Mouse (Mus musculus): ENCODE measurements around the gene Gm14325. TPM values are rescaled to one million over a fixed set of nuclear protein-coding genes. Genes with fewer than 3 reads are reported as not detected.
"Not testable (repeated sequence)": the region's sequence is repeated elsewhere in the genome, so short reads cannot be mapped to it uniquely, and the experiment has no call there.

Gm14325 gene
- 38.9 and 39.1 TPM in 2 replicates for polyA plus RNA-seq (2016; fragmentation: Nextera tagmentation; extraction: Ambion mirVana)

DNA sequence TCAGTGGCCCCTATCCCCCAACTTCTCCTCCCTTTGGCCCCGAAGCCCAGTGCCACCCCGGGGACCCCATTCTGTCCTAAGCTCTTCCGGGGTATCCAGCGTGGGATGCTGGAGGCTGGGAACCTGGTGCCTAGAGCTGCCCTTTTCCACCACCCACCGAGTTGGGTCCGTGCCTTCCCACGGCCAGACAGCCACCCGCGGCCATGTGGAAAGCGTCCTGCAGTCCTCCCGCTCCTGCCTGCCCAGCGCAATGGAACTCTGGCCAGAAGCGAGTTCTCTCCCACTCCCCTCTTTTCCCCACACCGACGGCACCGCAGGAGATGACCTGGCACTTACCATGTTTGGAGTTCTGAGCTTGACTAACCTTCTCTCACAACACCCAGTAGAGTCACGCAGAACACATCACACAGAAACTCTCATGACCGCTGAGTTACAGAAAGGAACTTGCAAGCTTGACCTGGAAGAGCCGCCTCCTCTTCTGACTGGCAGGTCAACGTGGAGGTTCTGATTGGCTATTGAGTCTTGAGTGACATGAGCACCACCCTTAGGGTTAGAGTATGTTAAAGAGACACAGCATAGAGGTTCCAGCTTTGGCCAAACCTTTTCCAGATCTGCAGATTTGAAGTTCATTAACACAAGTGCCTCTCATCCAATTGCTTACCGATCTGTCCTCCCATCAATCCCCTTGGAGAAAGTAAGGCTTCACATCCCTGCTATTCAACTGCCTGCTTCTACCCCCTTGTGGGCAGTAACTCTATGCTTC, at the start of gene Gm14325:
Gm14325 (minus strand) TSS at position 436 of the 763 bp plus-strand sequence.
- 1% methylated on average over 15 of the region's 21 CpGs for WGBS

DNA sequence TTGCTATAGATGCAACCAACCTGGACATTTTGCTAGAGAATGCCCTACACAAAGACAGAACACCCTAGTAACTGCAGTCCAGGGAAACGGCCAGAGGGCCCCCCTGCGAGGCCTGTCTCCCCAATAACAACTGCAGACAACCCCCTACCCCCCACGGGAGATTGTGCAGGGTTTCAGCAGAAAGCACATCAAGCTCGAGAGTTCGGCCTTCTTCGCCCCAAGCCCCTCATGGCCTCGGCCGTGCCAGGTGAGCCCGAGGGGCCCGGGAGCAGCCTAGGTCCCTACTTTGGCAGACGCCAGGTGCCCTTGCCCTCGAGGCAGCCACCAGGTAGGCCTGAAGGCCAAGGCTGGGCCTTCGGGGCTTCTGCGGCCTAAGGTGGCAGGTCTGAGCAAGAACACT, 47.6 kb upstream of the Gm14325 start:
- not testable (repeated sequence) for H3K9me3 ChIP-seq; H3K4me3 ChIP-seq; H3K4me2 ChIP-seq (replicated peaks); H3K4me1 ChIP-seq; H3K27me3 ChIP-seq; ATAC-seq (ENCODE audit: low FRiP score, low read depth); H3K36me3 ChIP-seq; H3K27ac ChIP-seq (replicated peaks); H3K9ac ChIP-seq (replicated peaks)
- 89% methylated on average over 11 of the region's 14 CpGs for WGBS

More for the DNA sequence above, at the start of gene Gm14325:
- H3K27ac ChIP-seq (replicated peaks); H3K4me1 ChIP-seq; H3K27me3 ChIP-seq; ATAC-seq (ENCODE audit: low FRiP score, low read depth); H3K9me3 ChIP-seq; H3K36me3 ChIP-seq: not testable (repeated sequence)
- Histone ChIP-seq H3K4me2 (replicated peaks) (peak within 1 kb of the TSS; percentile 52), H3K4me3 (peak within 1 kb of the TSS; percentile 45), H3K9ac (replicated peaks) (peak within 1 kb of the TSS; percentile 43; the same call in 1 of the 2 replicates)

DNA sequence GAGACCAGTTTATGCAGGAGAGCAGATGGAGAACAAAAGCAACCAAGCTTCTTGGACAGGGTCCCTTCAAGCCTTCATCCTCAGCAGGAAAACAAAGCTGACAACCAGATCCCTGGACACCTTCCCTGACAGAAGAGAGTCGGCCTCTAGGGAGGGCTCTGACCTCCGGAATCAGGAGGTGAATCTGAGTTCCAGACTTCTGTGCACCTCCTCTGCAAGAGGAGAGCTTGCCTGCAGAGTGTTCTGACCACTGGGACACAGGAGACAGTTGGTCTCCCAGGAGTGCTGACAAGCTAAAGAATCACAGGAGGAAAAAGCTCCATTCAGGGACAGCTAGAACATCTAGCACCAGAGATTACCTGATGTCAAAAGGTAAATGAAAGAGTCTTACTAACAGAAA, 22.1 kb upstream of the Gm14325 start:
- ATAC-seq (ENCODE audit: low FRiP score, low read depth) = not testable (repeated sequence)
- WGBS = 90% methylated on average over 2 of the region's 2 CpGs

DNA sequence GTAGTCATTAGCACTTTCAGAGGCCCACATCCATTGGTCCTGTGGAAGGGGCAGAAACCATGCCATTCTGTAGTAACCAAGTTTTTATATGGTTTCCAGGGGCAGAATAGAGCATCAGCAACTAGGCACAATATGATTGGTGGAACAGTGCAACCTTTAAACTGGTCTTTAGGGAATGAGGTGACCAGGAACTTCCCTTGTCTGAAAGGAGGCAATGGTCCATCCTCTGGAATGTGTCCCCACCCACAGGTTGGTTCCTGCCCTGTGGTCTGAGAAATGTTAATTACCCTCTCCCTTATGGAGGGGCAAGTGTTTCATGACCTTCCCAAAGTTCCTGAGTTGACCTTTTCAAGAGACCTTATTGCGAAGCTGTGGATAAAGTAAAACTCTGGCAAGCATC, 3.5 kb upstream of the Gm14325 start:
- not testable (repeated sequence) for H3K4me2 ChIP-seq (replicated peaks); H3K36me3 ChIP-seq; H3K9me3 ChIP-seq; H3K9ac ChIP-seq (replicated peaks); H3K4me1 ChIP-seq; H3K27ac ChIP-seq (replicated peaks); ATAC-seq (ENCODE audit: low FRiP score, low read depth); H3K27me3 ChIP-seq; H3K4me3 ChIP-seq
- WGBS = 85% methylated on average over 1 of the region's 1 CpGs

More for the DNA sequence above, 22.1 kb upstream of the Gm14325 start:
- H3K27ac ChIP-seq (replicated peaks); H3K9me3 ChIP-seq; H3K4me1 ChIP-seq; H3K36me3 ChIP-seq; H3K9ac ChIP-seq (replicated peaks); H3K27me3 ChIP-seq; H3K4me3 ChIP-seq; H3K4me2 ChIP-seq (replicated peaks): not testable (repeated sequence)

DNA sequence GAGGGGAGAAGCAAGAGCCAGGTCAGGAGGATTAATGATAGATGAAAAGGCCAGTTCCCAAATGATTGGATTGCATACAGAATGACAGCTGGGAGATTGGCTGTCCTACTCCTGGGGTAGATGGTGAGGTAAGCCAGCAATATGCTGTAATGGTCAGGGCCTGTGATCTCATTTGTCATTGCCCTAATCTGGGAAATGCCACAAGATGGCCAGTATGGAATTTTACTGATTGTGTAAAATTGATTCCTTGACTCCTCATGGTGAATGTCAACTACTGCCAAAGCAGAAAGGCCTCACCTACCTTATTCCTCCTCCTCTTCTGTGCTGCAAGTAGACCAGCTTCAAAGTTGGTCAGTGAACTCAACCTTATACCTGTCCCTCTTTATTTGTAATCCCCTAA, 3.4 kb downstream of the Gm14325 start:
- H3K9me3 ChIP-seq; H3K4me3 ChIP-seq; ATAC-seq (ENCODE audit: low FRiP score, low read depth); H3K4me2 ChIP-seq (replicated peaks); H3K36me3 ChIP-seq; H3K27me3 ChIP-seq; H3K4me1 ChIP-seq; H3K9ac ChIP-seq (replicated peaks); H3K27ac ChIP-seq (replicated peaks): not testable (repeated sequence)

DNA sequence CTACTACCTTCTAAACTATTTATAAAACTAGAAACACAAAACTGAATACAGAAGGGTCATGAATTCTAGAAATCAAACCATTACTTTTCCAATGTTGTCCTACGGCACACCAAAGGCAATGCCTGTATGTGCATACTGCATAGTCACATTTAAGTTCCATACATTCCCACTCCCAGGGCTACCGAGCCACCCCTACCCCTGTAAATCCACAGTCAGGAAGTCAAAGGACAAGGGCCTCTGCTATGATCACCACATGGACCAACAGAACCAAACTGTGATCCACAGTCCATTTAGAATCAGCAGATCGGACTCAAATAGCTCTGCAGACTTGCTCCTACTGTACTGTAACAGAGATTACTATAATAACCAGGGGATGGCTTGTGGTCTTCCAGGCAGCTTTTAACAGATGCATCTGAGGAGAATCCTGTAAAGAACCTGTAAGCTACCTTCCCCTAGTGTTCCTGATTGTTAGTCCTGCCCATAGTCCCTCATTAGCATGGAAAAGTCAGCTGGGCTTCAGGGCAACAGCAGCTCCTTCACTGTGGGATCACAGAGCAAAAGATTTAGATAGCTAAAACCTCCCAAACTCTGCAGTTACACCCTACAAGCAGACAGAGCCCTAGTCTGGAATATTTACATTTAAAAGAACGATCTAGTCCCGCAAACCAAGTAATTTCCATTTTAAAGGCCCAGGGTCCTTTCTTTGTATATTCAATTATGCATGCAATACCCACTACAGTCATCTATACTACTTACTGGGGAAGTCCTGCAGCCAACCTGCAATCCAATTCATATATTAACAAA, 4.2 kb downstream of the Gm14325 start:
- not testable (repeated sequence) for H3K27me3 ChIP-seq; ATAC-seq (ENCODE audit: low FRiP score, low read depth); H3K36me3 ChIP-seq; H3K4me2 ChIP-seq (replicated peaks); H3K4me3 ChIP-seq; H3K27ac ChIP-seq (replicated peaks); H3K9me3 ChIP-seq; H3K9ac ChIP-seq (replicated peaks); H3K4me1 ChIP-seq
- WGBS = 80% methylated on average over 5 of the region's 5 CpGs

DNA sequence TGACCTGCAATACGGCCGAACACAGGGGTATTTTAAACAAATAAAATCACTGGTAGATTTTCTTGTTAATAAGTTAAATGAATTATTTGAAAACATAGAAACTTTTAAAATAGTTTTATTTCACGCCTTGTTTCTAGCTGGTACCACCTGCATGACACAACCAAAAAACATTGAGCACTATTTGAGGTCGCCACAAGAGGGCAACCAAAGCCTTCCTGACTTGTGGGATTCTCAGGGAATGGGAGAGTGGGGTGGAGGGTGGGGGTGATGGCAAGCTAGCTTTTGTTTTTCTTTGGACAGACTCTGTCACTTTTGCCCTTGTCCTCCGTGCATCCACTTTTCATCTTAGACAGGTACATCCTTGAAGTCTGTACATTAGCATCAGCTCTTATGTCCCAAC, 18.2 kb downstream of the Gm14325 start:
- H3K4me1 ChIP-seq; H3K9me3 ChIP-seq; H3K4me2 ChIP-seq (replicated peaks); H3K27me3 ChIP-seq; H3K4me3 ChIP-seq; H3K27ac ChIP-seq (replicated peaks); ATAC-seq (ENCODE audit: low FRiP score, low read depth); H3K9ac ChIP-seq (replicated peaks); H3K36me3 ChIP-seq: not testable (repeated sequence)
- WGBS = 73% methylated on average over 2 of the region's 5 CpGs

DNA sequence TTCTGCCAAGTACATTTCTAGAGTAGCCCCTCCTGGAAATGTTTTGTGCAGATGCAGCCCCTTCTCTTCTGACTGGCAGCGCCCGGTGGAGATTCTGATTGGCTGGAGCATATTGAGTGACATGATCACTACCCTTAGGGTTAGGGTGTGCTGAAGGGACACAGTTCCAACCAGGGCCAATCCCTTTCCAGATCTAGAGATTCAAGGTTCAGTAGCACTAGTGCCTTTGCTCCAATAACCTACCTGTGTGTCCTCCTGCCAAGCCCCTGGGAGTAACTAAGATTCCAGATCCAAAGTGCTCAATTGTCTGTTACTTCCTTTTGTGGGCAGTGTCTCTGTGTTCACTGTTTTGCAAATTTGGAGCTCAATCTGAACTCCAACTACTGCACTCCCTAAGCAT, 34.0 kb downstream of the Gm14325 start:
- H3K4me1 ChIP-seq; H3K36me3 ChIP-seq; H3K9me3 ChIP-seq; H3K4me3 ChIP-seq; ATAC-seq (ENCODE audit: low FRiP score, low read depth); H3K9ac ChIP-seq (replicated peaks); H3K27me3 ChIP-seq; H3K27ac ChIP-seq (replicated peaks); H3K4me2 ChIP-seq (replicated peaks): not testable (repeated sequence)
- no CpG with 5 or more reads among the region's 2 CpGs for WGBS

DNA sequence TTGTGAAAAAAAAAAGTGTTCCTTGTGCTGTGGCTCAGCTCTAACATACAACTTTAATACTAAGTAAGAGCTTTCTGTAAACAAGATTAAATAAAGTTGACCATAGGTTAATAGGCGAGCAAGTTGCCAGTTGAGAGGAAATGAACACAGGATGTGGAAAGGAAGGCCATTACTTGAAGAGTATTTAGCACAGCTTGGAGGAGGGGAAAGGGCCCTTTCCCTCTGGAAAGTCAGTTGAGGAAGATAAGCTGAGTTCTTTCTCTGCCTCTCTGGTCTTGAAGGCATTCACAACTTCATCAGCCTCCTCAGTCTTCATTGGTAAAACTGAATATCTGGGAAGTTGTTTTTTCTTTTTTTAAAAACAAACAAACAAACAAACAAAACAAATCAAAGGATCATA, 52.8 kb downstream of the Gm14325 start:
- ATAC-seq (ENCODE audit: low FRiP score, low read depth); H3K4me1 ChIP-seq; H3K27me3 ChIP-seq; H3K4me3 ChIP-seq; H3K4me2 ChIP-seq (replicated peaks); H3K36me3 ChIP-seq; H3K27ac ChIP-seq (replicated peaks); H3K9me3 ChIP-seq; H3K9ac ChIP-seq (replicated peaks): not testable (repeated sequence)
- WGBS = 72% methylated on average over 1 of the region's 1 CpGs

Other genes with a start within 250 kb of the Gm14325 start
- gene Gm14322, start 81.0 kb downstream of the Gm14325 start, polyA plus RNA-seq (2016; fragmentation: Nextera tagmentation; extraction: Ambion mirVana) = 5.7 and 7.2 TPM in 2 replicates
- gene Gm14327, start 56.8 kb upstream of the Gm14325 start, polyA plus RNA-seq (2016; fragmentation: Nextera tagmentation; extraction: Ambion mirVana) = 1.7 and 2.3 TPM in 2 replicates
- 0.82 TPM in 1 of 2 replicates, not detected in the other for gene Zfp972, start 85.3 kb upstream of the Gm14325 start, polyA plus RNA-seq (2016; fragmentation: Nextera tagmentation; extraction: Ambion mirVana)
- gene Gm14326, start 117.0 kb upstream of the Gm14325 start, polyA plus RNA-seq (2016; fragmentation: Nextera tagmentation; extraction: Ambion mirVana) = 14.4 and 15.8 TPM in 2 replicates
- gene Zfp971, start 182.9 kb upstream of the Gm14325 start, polyA plus RNA-seq (2016; fragmentation: Nextera tagmentation; extraction: Ambion mirVana) = 11.2 and 14.1 TPM in 2 replicates
- gene Zfp931, start 238.1 kb upstream of the Gm14325 start, polyA plus RNA-seq (2016; fragmentation: Nextera tagmentation; extraction: Ambion mirVana) = 13.7 and 13.8 TPM in 2 replicates